Mouse (Mus musculus) cerebellum, postnatal 25 days (tissue): ENCODE measurements around the gene Syne1.

Experiments used
- DNase-seq, 2 experiments: peaks; one replicate each; pipeline ENCODE4 v3.0.0; 2021; ENCODE audit warnings: mixed read lengths in 2 of 2

Syne1 gene

DNA sequence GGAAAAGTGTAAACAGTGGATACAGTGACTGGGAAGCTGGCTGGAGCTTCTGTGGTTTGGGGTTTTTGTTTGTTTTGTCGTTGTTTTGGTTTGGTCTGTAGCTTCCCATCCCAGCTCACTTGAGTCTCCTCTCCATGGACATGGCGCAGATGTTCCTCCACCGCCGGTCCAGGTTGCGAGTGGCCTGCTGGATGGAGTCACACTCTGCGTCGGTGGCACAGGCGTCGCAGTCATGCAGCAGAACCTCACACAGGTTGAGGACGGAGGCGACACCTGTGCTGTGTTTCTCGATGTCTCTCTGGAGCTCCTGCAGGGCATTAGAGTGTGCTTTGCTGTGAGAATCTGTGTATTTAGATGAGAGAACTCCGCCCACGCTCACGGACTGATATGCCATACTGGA lies 493.6 kb downstream of the Syne1 start:
- no peak for DNase-seq

GRCm38 (mm10) chr10:5056940-5057339 lies 494.3 kb downstream of the Syne1 start:
- DNase-seq: no peak

- no peak for DNase-seq
Measured at GRCm38 (mm10) chr10:5056243-5056735, 495.0 kb downstream of the Syne1 start.

DNA sequence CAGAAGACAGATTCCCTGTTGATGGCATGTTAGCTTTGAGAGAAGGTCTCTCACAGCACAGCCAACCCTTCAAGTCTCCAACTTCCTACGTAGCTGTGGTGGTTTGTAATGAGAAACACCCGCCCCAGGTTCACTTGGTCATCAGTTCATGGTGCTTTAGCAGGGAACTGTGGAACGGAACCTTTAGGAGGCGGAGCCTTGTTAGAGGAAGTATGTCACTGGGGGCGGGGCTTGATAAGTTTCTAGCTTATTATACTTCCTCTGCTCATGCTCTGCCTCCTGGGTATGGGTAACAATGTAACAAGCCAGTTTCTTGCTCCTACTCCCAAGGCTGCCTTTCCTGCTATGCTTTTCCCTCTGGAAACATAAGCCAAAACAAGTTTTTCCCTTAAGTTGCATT lies 505.6 kb downstream of the Syne1 start:
- DNase-seq: no peak

DNA sequence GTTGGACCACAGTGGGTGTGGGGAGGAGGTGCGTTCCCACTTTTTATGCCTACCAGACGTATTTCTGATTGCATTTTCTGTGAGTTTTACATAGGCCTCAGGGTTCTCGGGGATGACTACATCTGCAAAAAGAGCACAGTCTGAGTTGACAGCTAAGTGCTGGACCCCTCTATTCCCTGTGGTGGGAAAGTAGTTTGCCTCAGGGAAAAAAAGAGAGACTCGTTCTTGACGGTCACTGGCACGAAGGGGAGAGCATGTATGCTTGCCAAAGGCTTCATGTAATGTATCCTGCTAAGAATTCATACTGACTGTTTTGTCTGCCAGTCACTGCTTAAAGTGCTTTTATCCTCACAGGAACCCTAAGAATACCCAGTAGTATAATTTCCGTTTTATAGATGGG lies 506.1 kb downstream of the Syne1 start:
- DNase-seq: no peak

GRCm38 (mm10) chr10:5044481-5044880 lies 506.8 kb downstream of the Syne1 start:
- no peak for DNase-seq

GRCm38 (mm10) chr10:5041254-5041653 lies 510.0 kb downstream of the Syne1 start:
- no peak for DNase-seq

DNA sequence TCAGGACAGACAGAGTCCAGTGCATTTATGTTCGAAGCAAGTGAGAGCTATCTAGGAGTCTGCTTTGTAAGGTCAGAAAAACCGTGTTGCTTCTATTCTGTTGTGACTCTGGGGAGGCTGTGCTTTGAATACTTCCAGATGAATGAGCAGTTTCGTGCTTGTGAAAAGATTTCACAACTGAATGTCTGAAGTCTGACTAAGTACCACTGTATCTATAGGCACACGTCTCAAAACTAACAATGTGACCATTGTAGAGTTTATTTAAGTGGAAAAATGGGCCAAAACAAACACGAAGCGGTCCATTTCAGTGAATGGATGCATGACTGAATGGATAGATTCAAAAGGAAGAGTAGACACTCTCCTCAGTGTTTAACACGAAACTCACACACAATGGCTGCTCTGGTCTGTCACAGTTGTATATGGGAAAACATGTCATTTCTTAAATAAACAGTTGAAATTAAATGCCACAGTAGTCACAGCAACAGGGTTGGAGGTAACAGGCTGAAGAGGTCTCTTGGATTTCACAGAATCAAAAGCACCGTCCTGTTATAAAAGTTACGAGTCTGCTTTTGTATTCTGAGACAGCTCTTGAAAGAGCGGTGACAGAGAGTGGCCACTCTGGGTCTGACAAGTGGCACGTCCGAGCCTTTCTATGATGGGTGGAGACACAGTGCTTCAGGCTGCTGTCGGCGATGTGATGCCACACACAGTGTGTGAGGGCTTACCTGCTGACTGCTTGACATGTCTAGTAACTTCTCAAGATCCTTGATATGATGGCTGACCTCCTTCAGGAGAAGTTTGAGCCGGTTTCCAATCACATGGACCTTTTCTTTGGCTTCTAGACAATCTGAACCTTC lies 518.9 kb downstream of the Syne1 start:
- no peak for DNase-seq

GRCm38 (mm10) chr10:5029883-5030282 lies 521.4 kb downstream of the Syne1 start:
- no peak for DNase-seq

GRCm38 (mm10) chr10:5029161-5029560 lies 522.1 kb downstream of the Syne1 start:
- no peak for DNase-seq

- DNase-seq: no peak
Measured at GRCm38 (mm10) chr10:5028301-5028700, 523.0 kb downstream of the Syne1 start.

DNA sequence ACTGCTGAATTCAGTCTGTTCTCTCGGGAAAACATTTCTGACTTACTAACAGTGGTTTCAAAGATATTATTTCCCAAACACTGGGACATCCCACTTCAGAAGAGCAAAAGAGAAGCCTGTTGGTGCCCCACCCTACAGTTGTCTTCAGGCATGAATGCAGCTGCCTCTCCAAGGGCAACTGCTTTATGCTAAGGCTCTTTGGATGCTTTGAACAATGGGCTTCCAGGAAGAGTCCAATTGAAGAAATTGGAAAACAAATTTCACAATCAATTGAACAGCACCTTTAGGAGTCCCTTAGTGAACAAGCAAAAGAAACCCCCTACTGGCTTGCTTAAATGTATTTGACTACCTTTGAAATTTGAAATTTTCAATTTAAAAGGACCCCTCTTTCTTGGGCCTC lies 524.1 kb downstream of the Syne1 start:
- DNase-seq: no peak

DNA sequence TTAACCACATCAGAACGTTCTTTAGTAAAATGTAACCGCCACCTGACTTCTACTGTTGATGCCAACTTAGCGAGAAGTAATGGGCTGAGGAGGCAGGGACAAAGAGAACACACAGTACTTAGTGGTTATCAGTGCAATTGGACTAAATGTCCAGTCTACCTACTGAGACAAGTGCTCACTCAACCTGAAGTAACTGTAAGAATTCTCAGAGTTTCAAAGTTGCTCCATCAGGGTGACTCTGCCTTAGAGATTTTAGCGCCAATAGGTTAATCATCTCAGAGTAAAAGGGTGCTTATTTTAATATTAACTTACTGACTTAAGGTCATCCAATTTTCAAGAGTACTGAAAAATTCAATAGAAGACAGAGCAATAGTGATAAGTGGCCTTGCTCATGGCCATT lies 525.4 kb downstream of the Syne1 start:
- DNase-seq: no peak

DNA sequence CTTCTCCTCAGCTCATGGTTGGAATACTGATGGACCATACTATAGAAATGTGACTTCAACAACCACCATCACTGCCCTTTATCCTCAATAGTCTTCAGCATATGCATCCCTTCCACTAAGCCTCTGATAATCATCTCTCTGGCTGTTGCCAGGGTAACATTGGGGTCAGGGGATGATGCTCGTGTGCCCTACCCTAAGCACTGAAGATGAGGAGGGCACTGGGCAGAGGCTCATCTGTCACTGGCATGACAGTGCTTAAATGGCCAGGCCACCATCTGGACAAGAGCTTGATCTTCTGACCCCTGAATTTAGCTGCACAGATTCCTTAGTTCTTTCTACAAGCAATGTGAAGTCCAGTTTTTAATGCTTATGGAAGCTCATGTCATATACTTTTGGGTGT lies 534.1 kb downstream of the Syne1 start:
- no peak for DNase-seq

GRCm38 (mm10) chr10:5014976-5015375 lies 536.3 kb downstream of the Syne1 start:
- DNase-seq: no peak

GRCm38 (mm10) chr10:5012004-5012403 lies 539.3 kb downstream of the Syne1 start:
- DNase-seq: no peak

GRCm38 (mm10) chr10:5008795-5009366 lies 542.4 kb downstream of the Syne1 start:
- no peak for DNase-seq

GRCm38 (mm10) chr10:4996592-4996991 lies 554.7 kb downstream of the Syne1 start:
- DNase-seq: no peak

- DNase-seq: no peak
Measured at GRCm38 (mm10) chr10:4993802-4994201, 557.5 kb downstream of the Syne1 start.

- DNase-seq: no peak
Measured at GRCm38 (mm10) chr10:4983919-4984318, 567.4 kb downstream of the Syne1 start.

DNA sequence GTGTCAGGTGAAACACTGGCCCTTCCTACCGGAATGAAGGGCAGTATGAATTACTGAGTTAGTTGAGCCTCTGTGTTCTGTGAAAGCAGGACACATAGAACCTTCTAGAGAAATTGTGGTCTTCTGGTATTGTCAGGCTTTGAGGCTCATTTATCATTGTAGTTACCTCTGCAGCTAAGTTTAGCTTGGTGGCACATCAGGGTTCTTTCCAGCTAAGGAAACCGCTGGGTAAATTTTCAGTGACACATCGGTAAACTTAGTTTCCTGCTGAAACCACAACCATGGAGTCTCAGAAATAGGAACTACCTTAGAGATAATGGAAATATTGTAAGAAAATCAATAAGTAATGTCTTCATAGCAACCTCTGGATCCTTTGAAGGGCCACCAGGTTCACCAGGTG lies 573.9 kb downstream of the Syne1 start:
- no peak for DNase-seq

- no peak for DNase-seq
Measured at GRCm38 (mm10) chr10:4976557-4976956, 574.7 kb downstream of the Syne1 start.

- DNase-seq: no peak
Measured at GRCm38 (mm10) chr10:4974246-4974645, 577.0 kb downstream of the Syne1 start.

GRCm38 (mm10) chr10:4972026-4972425 lies 579.3 kb downstream of the Syne1 start:
- DNase-seq: no peak
